Mouse (Mus musculus): ENCODE measurements at regions not wholly inside any gene's neighbourhood (a gene's known extent, or its start where the extent isn't known, plus 50 kb on each side); places are given as distances from the start of the nearest gene placed in this dataset.

GRCm38 (mm10) chr2:147515436-147515835 is 153.7 kb downstream of the Pax1 start:
- Histone ChIP-seq H3K4me3 (replicated peaks; ENCODE audit: low read length) (no peak overlapping the region), H3K4me1 (ENCODE audit: control insufficient read depth, insufficient read depth, low read length) (no peaks in the 10 kb centered on the region), H3K36me3 (ENCODE audit: control insufficient read depth, insufficient read depth, low read length) (no peaks in the 10 kb centered on the region), H3K4me2 (replicated peaks; ENCODE audit: low read depth, low read length, severe bottlenecking) (no peak overlapping the region), H3K9me3 (ENCODE audit: control insufficient read depth, low read length) (no peaks in the 10 kb centered on the region), H3K27ac (replicated peaks; ENCODE audit: low read depth, low read length) (no peak overlapping the region), H3K27me3 (ENCODE audit: control insufficient read depth, insufficient read depth, low read length) (no peaks in the 10 kb centered on the region), H3K9ac (ENCODE audit: low read depth, low read length, severe bottlenecking) (no peak overlapping the region)
- ATAC-seq (ENCODE audit: low FRiP score, low read depth) (no peak), DNase-seq (ENCODE audit: low spot score) (no peak)
- no peak for TF ChIP-seq POLR2A (IDR thresholded peaks at IDR 0.05; ENCODE audit: borderline replicate concordance, extremely low read depth, insufficient read depth, insufficient read length)
- WGBS, result 75% methylated on average over 3 of the region's 3 CpGs

- Histone ChIP-seq H3K9ac (ENCODE audit: low read depth, low read length, severe bottlenecking) (no peak overlapping the region), H3K27me3 (ENCODE audit: control insufficient read depth, insufficient read depth, low read length) (no peaks in the 10 kb centered on the region), H3K27ac (replicated peaks; ENCODE audit: low read depth, low read length) (no peak overlapping the region), H3K9me3 (ENCODE audit: control insufficient read depth, low read length) (no peaks in the 10 kb centered on the region), H3K36me3 (ENCODE audit: control insufficient read depth, insufficient read depth, low read length) (no peaks in the 10 kb centered on the region), H3K4me1 (ENCODE audit: control insufficient read depth, insufficient read depth, low read length) (no peaks in the 10 kb centered on the region), H3K4me2 (replicated peaks; ENCODE audit: low read depth, low read length, severe bottlenecking) (no peak overlapping the region), H3K4me3 (replicated peaks; ENCODE audit: low read length) (no peak overlapping the region)
- no peak for TF ChIP-seq POLR2A (IDR thresholded peaks at IDR 0.05; ENCODE audit: borderline replicate concordance, extremely low read depth, insufficient read depth, insufficient read length)
- 26% methylated on average over 3 of the region's 3 CpGs for WGBS
- ATAC-seq (ENCODE audit: low FRiP score, low read depth) (no peak), DNase-seq (ENCODE audit: low spot score) (no peak)
Observed at GRCm38 (mm10) chr2:147514748-147515147, 153.0 kb downstream of the Pax1 start.

GRCm38 (mm10) chr2:147503962-147504361 is 142.2 kb downstream of the Pax1 start:
- TF ChIP-seq POLR2A (IDR thresholded peaks at IDR 0.05; ENCODE audit: borderline replicate concordance, extremely low read depth, insufficient read depth, insufficient read length), result no peak
- no peak overlapping the region for H3K4me2 ChIP-seq (replicated peaks; ENCODE audit: low read depth, low read length, severe bottlenecking)
- no peaks in the 10 kb centered on the region for H3K36me3 ChIP-seq (ENCODE audit: control insufficient read depth, insufficient read depth, low read length)
- WGBS, result 69% methylated on average over 4 of the region's 4 CpGs
- H3K9me3 ChIP-seq (ENCODE audit: control insufficient read depth, low read length), result no peaks in the 10 kb centered on the region
- no peak overlapping the region for H3K27ac ChIP-seq (replicated peaks; ENCODE audit: low read depth, low read length)
- ATAC-seq (ENCODE audit: low FRiP score, low read depth), result no peak
- no peaks in the 10 kb centered on the region for H3K4me1 ChIP-seq (ENCODE audit: control insufficient read depth, insufficient read depth, low read length)
- no peak overlapping the region for H3K9ac ChIP-seq (ENCODE audit: low read depth, low read length, severe bottlenecking)
- no peaks in the 10 kb centered on the region for H3K27me3 ChIP-seq (ENCODE audit: control insufficient read depth, insufficient read depth, low read length)
- no peak overlapping the region for H3K4me3 ChIP-seq (replicated peaks; ENCODE audit: low read length)
- no peak for DNase-seq (ENCODE audit: low spot score)

- H3K36me3 ChIP-seq (ENCODE audit: control insufficient read depth, insufficient read depth, low read length), result no peaks in the 10 kb centered on the region
- DNase-seq (ENCODE audit: low spot score) (no peak), ATAC-seq (ENCODE audit: low FRiP score, low read depth) (no peak)
- H3K27ac ChIP-seq (replicated peaks; ENCODE audit: low read depth, low read length), result no peak overlapping the region
- 68% methylated on average over 1 of the region's 1 CpGs for WGBS
- H3K4me1 ChIP-seq (ENCODE audit: control insufficient read depth, insufficient read depth, low read length), result no peaks in the 10 kb centered on the region
- H3K27me3 ChIP-seq (ENCODE audit: control insufficient read depth, insufficient read depth, low read length), result no peaks in the 10 kb centered on the region
- no peak overlapping the region for H3K4me3 ChIP-seq (replicated peaks; ENCODE audit: low read length)
- H3K9ac ChIP-seq (ENCODE audit: low read depth, low read length, severe bottlenecking), result no peak overlapping the region
- no peak overlapping the region for H3K4me2 ChIP-seq (replicated peaks; ENCODE audit: low read depth, low read length, severe bottlenecking)
- no peaks in the 10 kb centered on the region for H3K9me3 ChIP-seq (ENCODE audit: control insufficient read depth, low read length)
- TF ChIP-seq POLR2A (IDR thresholded peaks at IDR 0.05; ENCODE audit: borderline replicate concordance, extremely low read depth, insufficient read depth, insufficient read length), result no peak
Observed at GRCm38 (mm10) chr2:147498731-147499130, 137.0 kb downstream of the Pax1 start.

GRCm38 (mm10) chr2:147455932-147456331 is 94.2 kb downstream of the Pax1 start:
- WGBS, result 68% methylated on average over 5 of the region's 5 CpGs
- H3K4me1 ChIP-seq (ENCODE audit: control insufficient read depth, insufficient read depth, low read length), result peaks cover 3% of the 10 kb centered on the region; the same call in 1 of the 2 replicates
- ATAC-seq (ENCODE audit: low FRiP score, low read depth) (no peak), DNase-seq (ENCODE audit: low spot score) (no peak)
- H3K9me3 ChIP-seq (ENCODE audit: control insufficient read depth, low read length), result no peaks in the 10 kb centered on the region
- H3K4me3 ChIP-seq (replicated peaks; ENCODE audit: low read length), result no peak overlapping the region
- H3K9ac ChIP-seq (ENCODE audit: low read depth, low read length, severe bottlenecking), result no peak overlapping the region
- no peaks in the 10 kb centered on the region for H3K36me3 ChIP-seq (ENCODE audit: control insufficient read depth, insufficient read depth, low read length)
- H3K4me2 ChIP-seq (replicated peaks; ENCODE audit: low read depth, low read length, severe bottlenecking), result no peak overlapping the region
- H3K27ac ChIP-seq (replicated peaks; ENCODE audit: low read depth, low read length), result no peak overlapping the region
- H3K27me3 ChIP-seq (ENCODE audit: control insufficient read depth, insufficient read depth, low read length), result no peaks in the 10 kb centered on the region
- no peak for TF ChIP-seq POLR2A (IDR thresholded peaks at IDR 0.05; ENCODE audit: borderline replicate concordance, extremely low read depth, insufficient read depth, insufficient read length)

All from limb, embryonic 14.5 days (tissue).